Mouse (Mus musculus): ENCODE measurements at regions not wholly inside any gene's neighbourhood (a gene's known extent, or its start where the extent isn't known, plus 50 kb on each side); places are given as distances from the start of the nearest gene placed in this dataset.
A peak's percentile ranks its signal among the peaks of the same experiment; 100 is the strongest.

DNA sequence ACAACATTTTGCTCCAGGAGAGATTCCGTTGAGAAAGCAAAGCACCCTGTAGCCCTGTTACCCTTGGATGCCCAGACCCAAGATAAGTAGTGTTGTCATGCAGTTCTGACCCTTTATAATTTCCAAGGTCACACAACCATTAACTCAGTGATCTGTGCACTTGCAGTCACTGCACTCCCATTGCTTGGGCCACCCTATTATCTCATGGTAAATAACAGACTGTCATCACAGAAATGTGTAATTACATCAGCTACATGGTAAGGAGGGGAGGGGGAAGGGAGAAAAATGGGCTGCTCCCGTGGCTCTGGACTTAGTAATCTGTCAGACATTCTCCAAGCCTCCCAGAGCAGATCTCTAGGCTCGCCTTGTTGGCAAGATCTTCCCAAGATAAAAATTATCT is 93.8 kb upstream of the Cd180 start:
- Histone ChIP-seq H3K4me3 (ENCODE audit: low read depth, low read length) (no peak overlapping the region), H3K9ac (replicated peaks; ENCODE audit: low read depth) (no peak overlapping the region), H3K4me2 (replicated peaks; ENCODE audit: low read depth, low read length) (no peak overlapping the region), H3K36me3 (ENCODE audit: insufficient read depth, low read length) (no peaks in the 10 kb centered on the region), H3K27ac (ENCODE audit: low read length) (no peak overlapping the region), H3K27me3 (replicated peaks; ENCODE audit: insufficient read depth, low read length) (no peaks in the 10 kb centered on the region), H3K4me1 (ENCODE audit: insufficient read depth, low read depth, low read length) (no peaks in the 10 kb centered on the region), H3K9me3 (ENCODE audit: low read length) (no peaks in the 10 kb centered on the region)
- ATAC-seq (no peak), DNase-seq (ENCODE audit: low spot score) (no peak)
- 41% methylated on average over 3 of the region's 3 CpGs for whole genome bisulfite sequencing
- TF ChIP-seq EP300 (IDR thresholded peaks at IDR 0.05) = no peak
- no peak for TF ChIP-seq CTCF (IDR thresholded peaks at IDR 0.05)

DNA sequence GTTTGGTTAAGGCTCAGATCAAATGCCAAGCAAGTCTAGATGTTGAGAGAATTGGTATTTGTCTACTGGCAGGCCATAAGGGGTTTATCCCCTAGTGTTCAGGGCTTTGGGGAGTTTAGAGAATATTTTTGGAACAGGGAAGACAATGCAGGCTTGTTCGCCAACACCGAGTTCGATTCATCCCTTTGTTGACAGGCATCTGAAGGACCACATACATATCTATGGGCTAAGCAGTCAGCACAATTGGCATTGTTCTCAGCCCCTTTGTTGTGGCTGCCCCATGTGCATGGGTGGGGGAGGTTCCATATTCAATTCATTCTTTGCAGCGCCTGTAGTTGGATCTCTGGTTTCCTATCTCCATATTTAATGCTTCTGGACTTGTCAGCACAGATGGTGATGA is 93.3 kb upstream of the Cd180 start:
- Histone ChIP-seq H3K4me1 (ENCODE audit: insufficient read depth, low read depth, low read length) (no peaks in the 10 kb centered on the region), H3K9ac (replicated peaks; ENCODE audit: low read depth) (no peak overlapping the region), H3K27me3 (replicated peaks; ENCODE audit: insufficient read depth, low read length) (no peaks in the 10 kb centered on the region), H3K9me3 (ENCODE audit: low read length) (no peaks in the 10 kb centered on the region), H3K4me2 (replicated peaks; ENCODE audit: low read depth, low read length) (no peak overlapping the region), H3K27ac (ENCODE audit: low read length) (no peak overlapping the region), H3K36me3 (ENCODE audit: insufficient read depth, low read length) (no peaks in the 10 kb centered on the region), H3K4me3 (ENCODE audit: low read depth, low read length) (no peak overlapping the region)
- no peak for TF ChIP-seq EP300 (IDR thresholded peaks at IDR 0.05)
- no peak for TF ChIP-seq CTCF (IDR thresholded peaks at IDR 0.05)
- no peak for DNase-seq (ENCODE audit: low spot score)
- WGBS = 64% methylated on average over 4 of the region's 4 CpGs
- ATAC-seq = no peak

DNA sequence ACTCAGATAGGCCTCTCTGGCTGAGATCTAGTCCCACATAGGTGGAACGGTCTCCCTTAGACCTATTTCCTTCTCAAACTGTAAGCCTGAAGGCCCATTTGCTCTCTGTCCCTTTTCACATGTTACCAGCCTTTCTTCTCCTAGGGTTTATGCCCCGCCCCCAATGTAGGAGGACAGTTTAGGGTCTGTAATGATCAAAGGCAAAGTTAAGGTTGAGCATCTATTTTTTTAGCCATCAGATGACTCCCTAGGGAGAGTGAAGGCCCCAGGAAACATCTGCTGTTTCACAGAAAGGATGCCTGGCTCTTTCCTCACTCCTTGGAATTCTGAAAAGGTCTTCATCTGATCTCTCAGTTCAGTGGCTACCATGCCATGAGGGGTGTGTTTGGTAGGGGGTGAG is 68.9 kb upstream of the Cd180 start:
- H3K4me3 ChIP-seq (ENCODE audit: low read depth, low read length) = no peak overlapping the region
- no peaks in the 10 kb centered on the region for H3K27me3 ChIP-seq (replicated peaks; ENCODE audit: insufficient read depth, low read length)
- no peak overlapping the region for H3K9ac ChIP-seq (replicated peaks; ENCODE audit: low read depth)
- TF ChIP-seq CTCF (IDR thresholded peaks at IDR 0.05) (no peak), EP300 (IDR thresholded peaks at IDR 0.05) (no peak)
- DNase-seq (ENCODE audit: low spot score) = no peak
- peak overlapping the region; percentile 95 for H3K27ac ChIP-seq (ENCODE audit: low read length)
- ATAC-seq = peak; percentile 6
- H3K9me3 ChIP-seq (ENCODE audit: low read length) = no peaks in the 10 kb centered on the region
- 85% methylated on average over 2 of the region's 2 CpGs for WGBS
- H3K36me3 ChIP-seq (ENCODE audit: insufficient read depth, low read length) = no peaks in the 10 kb centered on the region
- H3K4me2 ChIP-seq (replicated peaks; ENCODE audit: low read depth, low read length) = no peak overlapping the region
- H3K4me1 ChIP-seq (ENCODE audit: insufficient read depth, low read depth, low read length) = peaks cover 7% of the 10 kb centered on the region; the same call in 1 of the 2 replicates

DNA sequence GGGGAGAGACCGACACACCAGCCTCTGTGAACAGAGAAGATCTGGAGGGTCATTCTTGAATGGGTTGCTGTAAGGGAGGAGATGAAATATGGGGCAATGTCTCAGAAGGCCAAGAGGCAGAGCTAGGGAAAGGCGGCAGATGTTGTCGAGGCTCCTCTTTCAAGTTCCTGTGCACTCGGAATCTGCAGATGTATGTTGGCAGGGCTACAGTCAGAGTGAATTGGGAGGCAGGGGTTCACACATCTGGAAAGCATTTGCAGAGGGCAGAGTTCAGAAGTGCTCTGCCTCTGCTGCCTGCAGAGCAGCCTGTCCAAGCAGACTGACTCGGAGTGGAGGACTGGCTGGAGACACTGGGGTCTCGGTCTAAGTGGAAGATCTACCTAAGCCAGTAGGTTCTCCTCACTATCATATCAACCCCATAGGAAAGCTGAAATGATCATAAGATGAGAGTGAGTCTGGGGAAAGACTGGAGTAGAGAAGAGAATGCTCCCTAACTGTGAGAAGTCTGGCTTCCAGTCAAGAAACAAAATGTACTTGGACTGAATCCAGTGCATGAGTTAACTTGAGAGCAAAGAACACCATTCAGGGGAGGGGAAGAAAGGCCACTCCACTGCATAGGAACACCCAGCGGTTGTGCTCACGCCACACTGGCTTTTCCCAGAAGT is 68.1 kb upstream of the Cd180 start:
- Histone ChIP-seq H3K4me1 (ENCODE audit: insufficient read depth, low read depth, low read length) (peaks cover 7% of the 10 kb centered on the region; the same call in 1 of the 2 replicates), H3K4me3 (ENCODE audit: low read depth, low read length) (no peak overlapping the region), H3K4me2 (replicated peaks; ENCODE audit: low read depth, low read length) (no peak overlapping the region), H3K36me3 (ENCODE audit: insufficient read depth, low read length) (no peaks in the 10 kb centered on the region), H3K9me3 (ENCODE audit: low read length) (no peaks in the 10 kb centered on the region), H3K27me3 (replicated peaks; ENCODE audit: insufficient read depth, low read length) (no peaks in the 10 kb centered on the region), H3K9ac (replicated peaks; ENCODE audit: low read depth) (no peak overlapping the region), H3K27ac (ENCODE audit: low read length) (peak overlapping the region; percentile 95)
- WGBS = 31% methylated on average over 8 of the region's 8 CpGs
- ATAC-seq (peak; percentile 95), DNase-seq (ENCODE audit: low spot score) (peak; percentile 98)
- TF ChIP-seq CTCF (IDR thresholded peaks at IDR 0.05) (peak; percentile 28; the same call in 1 of the 2 replicates), EP300 (IDR thresholded peaks at IDR 0.05) (peak; percentile 100)

DNA sequence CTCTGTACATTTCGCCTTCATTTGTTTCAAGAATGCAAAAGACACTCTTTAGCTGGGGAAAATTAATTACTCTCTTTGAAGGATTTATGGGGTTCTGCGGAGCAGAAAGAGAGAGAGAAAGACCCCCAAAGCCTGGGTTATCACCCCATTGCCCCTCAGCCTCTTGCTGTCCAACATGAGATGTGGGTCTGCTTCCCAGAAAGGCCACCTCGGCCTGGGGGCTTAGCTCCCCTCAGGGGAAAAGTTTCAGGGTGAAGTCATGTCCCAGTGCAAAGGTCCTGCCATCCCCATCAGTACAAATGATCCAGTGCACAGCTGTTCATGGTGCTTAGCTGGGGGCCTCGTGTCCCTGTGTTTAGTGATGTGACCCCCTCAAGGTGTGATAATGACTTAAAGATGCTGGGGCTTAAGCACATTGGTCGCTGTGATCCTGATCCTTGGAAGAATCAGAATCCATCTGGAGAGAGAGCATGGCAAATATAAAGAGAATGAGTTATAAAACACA is 67.5 kb upstream of the Cd180 start:
- Histone ChIP-seq H3K4me2 (replicated peaks; ENCODE audit: low read depth, low read length) (no peak overlapping the region), H3K9ac (replicated peaks; ENCODE audit: low read depth) (no peak overlapping the region), H3K27ac (ENCODE audit: low read length) (peak overlapping the region; percentile 95), H3K27me3 (replicated peaks; ENCODE audit: insufficient read depth, low read length) (no peaks in the 10 kb centered on the region), H3K36me3 (ENCODE audit: insufficient read depth, low read length) (no peaks in the 10 kb centered on the region), H3K4me1 (ENCODE audit: insufficient read depth, low read depth, low read length) (peaks cover 7% of the 10 kb centered on the region; the same call in 1 of the 2 replicates), H3K4me3 (ENCODE audit: low read depth, low read length) (no peak overlapping the region), H3K9me3 (ENCODE audit: low read length) (no peaks in the 10 kb centered on the region)
- TF ChIP-seq EP300 (IDR thresholded peaks at IDR 0.05) = no peak
- 38% methylated on average over 5 of the region's 5 CpGs for WGBS
- ATAC-seq = peak; percentile 31
- peak; percentile 44 for DNase-seq (ENCODE audit: low spot score)

DNA sequence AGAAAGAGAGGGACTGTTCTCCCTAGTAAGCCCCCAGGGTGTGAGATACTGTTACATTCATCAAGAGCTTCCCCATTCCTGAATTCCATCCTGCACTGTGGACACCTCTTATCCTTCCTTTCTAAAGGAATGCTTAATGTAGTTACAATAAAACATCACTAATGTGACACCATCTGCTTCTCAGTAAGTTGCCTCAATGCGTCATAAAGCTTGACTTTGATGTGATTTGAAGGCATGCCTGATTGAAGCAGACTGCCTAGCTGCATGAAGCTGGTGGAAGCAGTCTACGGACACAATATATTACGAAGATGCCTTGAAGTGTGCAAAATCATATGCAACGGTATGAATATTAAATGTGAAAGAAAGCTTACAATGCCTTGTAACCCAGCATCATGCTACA is 65.6 kb upstream of the Cd180 start:
- Histone ChIP-seq H3K4me3 (ENCODE audit: low read depth, low read length) (no peak overlapping the region), H3K27ac (ENCODE audit: low read length) (no peak overlapping the region), H3K36me3 (ENCODE audit: insufficient read depth, low read length) (no peaks in the 10 kb centered on the region), H3K27me3 (replicated peaks; ENCODE audit: insufficient read depth, low read length) (no peaks in the 10 kb centered on the region), H3K4me2 (replicated peaks; ENCODE audit: low read depth, low read length) (no peak overlapping the region), H3K4me1 (ENCODE audit: insufficient read depth, low read depth, low read length) (peaks cover 7% of the 10 kb centered on the region; the same call in 1 of the 2 replicates), H3K9ac (replicated peaks; ENCODE audit: low read depth) (no peak overlapping the region), H3K9me3 (ENCODE audit: low read length) (no peaks in the 10 kb centered on the region)
- DNase-seq (ENCODE audit: low spot score) = no peak
- WGBS = 96% methylated on average over 4 of the region's 4 CpGs
- TF ChIP-seq EP300 (IDR thresholded peaks at IDR 0.05) = no peak
- no peak for TF ChIP-seq CTCF (IDR thresholded peaks at IDR 0.05)
- ATAC-seq = no peak
